Mouse (Mus musculus) CH12.LX (cell line): Measurements from ENCODE around the gene Edem2. TPM values are rescaled to one million over a fixed set of nuclear protein-coding genes. Genes with fewer than 3 reads are reported as not detected.

ENCODE experiments used
- DNase-seq: peaks from one replicate; pipeline ENCODE4 v3.0.0-alpha.2; 2013; ENCODE audit errors: extremely low read depth
- H3K27ac ChIP-seq: 2 replicates; pipeline ENCODE4 v1.5.1; 2012; ENCODE audit warnings: low read depth, mild to moderate bottlenecking, control low read depth, moderate library complexity; ENCODE audit not compliant: insufficient read depth
- H3K27me3 ChIP-seq: replicated peaks from 2 replicates; pipeline ENCODE3; 2012; ENCODE audit warnings: inconsistent platforms
- H3K36me3 ChIP-seq, 2 experiments: replicated peaks in 1 of 2; 2 replicates each; pipeline versions ENCODE3 to v1.6.1; 2012; ENCODE audit warnings: inconsistent platforms in 1 of 2, low read length in 1 of 2, mild to moderate bottlenecking in 1 of 2, mixed read lengths in 1 of 2, moderate library complexity in 1 of 2; ENCODE audit not compliant: control insufficient read depth in 1 of 2, insufficient read depth in 1 of 2
- H3K4me1 ChIP-seq, 2 experiments: 2 replicates each; pipeline ENCODE4 v1.6.1; 2012; ENCODE audit warnings: inconsistent platforms in 1 of 2, moderate library complexity in 1 of 2; ENCODE audit not compliant: insufficient read depth in 2 of 2, control insufficient read depth in 1 of 2
- H3K4me2 ChIP-seq: 2 replicates; pipeline ENCODE4 v1.6.1; 2012; ENCODE audit warnings: low read depth, mild to moderate bottlenecking, control low read depth; ENCODE audit not compliant: poor library complexity, insufficient read depth, severe bottlenecking
- H3K4me3 ChIP-seq, 3 experiments: fragments of 150-350 bp in 1 of 3; sonication (generic) in 1 of 3; replicated peaks in 1 of 3; 2 replicates each; pipeline versions ENCODE3 to v1.5.1; 2011 to 2012; ENCODE audit warnings: low read depth in 2 of 3, low read length in 2 of 3, mild to moderate bottlenecking in 2 of 3, moderate library complexity in 2 of 3, control low read depth in 1 of 3, improper control_type of control experiment in 1 of 3, inconsistent platforms in 1 of 3, mixed read lengths in 1 of 3; ENCODE audit not compliant: poor library complexity in 1 of 3
- H3K79me2 ChIP-seq: replicated peaks from 2 replicates; pipeline ENCODE4 v1.6.1; 2012; ENCODE audit warnings: mild to moderate bottlenecking, moderate library complexity; ENCODE audit not compliant: control insufficient read depth, poor library complexity, insufficient read depth, severe bottlenecking; ENCODE audit errors: extremely low read depth
- H3K9ac ChIP-seq: 2 replicates; pipeline ENCODE4 v1.6.1; 2012; ENCODE audit warnings: low read depth, mild to moderate bottlenecking, control low read depth, moderate library complexity; ENCODE audit not compliant: insufficient read depth
- H3K9me3 ChIP-seq: replicated peaks from 2 replicates; pipeline ENCODE3; 2012; ENCODE audit warnings: low read length, inconsistent platforms, mixed read lengths
- E2F4 ChIP-seq: IDR thresholded peaks from 2 replicates; pipeline ENCODE4 v1.6.1; 2011; ENCODE audit warnings: low read depth, low read length, improper control_type of control experiment; ENCODE audit not compliant: insufficient replicate concordance
- ELF1 ChIP-seq: IDR thresholded peaks from 2 replicates; pipeline ENCODE4 v1.6.1; 2014; ENCODE audit warnings: low read depth, mild to moderate bottlenecking, inconsistent platforms, low read length, improper control_type of control experiment
- ETS1 ChIP-seq: conservative IDR thresholded peaks from 2 replicates; pipeline ENCODE4 v1.6.1; 2012; ENCODE audit warnings: low read depth, mild to moderate bottlenecking, inconsistent platforms, low read length, improper control_type of control experiment, moderate library complexity
- GABPA ChIP-seq: IDR thresholded peaks from 2 replicates; pipeline ENCODE4 v1.6.1; 2012; ENCODE audit warnings: low read depth, low read length, improper control_type of control experiment, inconsistent platforms; ENCODE audit not compliant: insufficient replicate concordance
- HCFC1 ChIP-seq: IDR thresholded peaks from 2 replicates; pipeline ENCODE4 v1.6.1; 2012; ENCODE audit warnings: low read depth, mild to moderate bottlenecking, inconsistent platforms, low read length, improper control_type of control experiment
- JUN ChIP-seq: IDR thresholded peaks from 2 replicates; pipeline ENCODE4 v1.6.1; 2011; ENCODE audit warnings: low read depth, mild to moderate bottlenecking, low read length, improper control_type of control experiment, moderate library complexity; ENCODE audit not compliant: insufficient read depth
- MAX ChIP-seq: IDR thresholded peaks from 2 replicates; pipeline ENCODE4 v1.6.1; 2011; ENCODE audit warnings: low read length, improper control_type of control experiment
- MAZ ChIP-seq: IDR thresholded peaks from 2 replicates; pipeline ENCODE4 v1.6.1; 2012; ENCODE audit warnings: low read depth, mild to moderate bottlenecking, inconsistent platforms, low read length, improper control_type of control experiment, moderate library complexity
- NELFE ChIP-seq: IDR thresholded peaks from 2 replicates; pipeline ENCODE4 v1.6.1; 2011; ENCODE audit warnings: low read depth, low read length, improper control_type of control experiment
- PAX5 ChIP-seq: IDR thresholded peaks from 2 replicates; pipeline ENCODE4 v1.6.1; 2012; ENCODE audit warnings: low read length, inconsistent platforms, mixed read lengths
- POLR2A ChIP-seq: IDR thresholded peaks from 2 replicates; pipeline ENCODE4 v1.6.1; 2011; ENCODE audit warnings: low read depth, mild to moderate bottlenecking, improper control_type of control experiment, low read length
- RAD21 ChIP-seq: IDR thresholded peaks from 2 replicates; pipeline ENCODE4 v1.6.1; 2011; ENCODE audit warnings: low read depth, mild to moderate bottlenecking, low read length, improper control_type of control experiment, moderate library complexity
- RCOR1 ChIP-seq: conservative IDR thresholded peaks from 2 replicates; pipeline ENCODE4 v1.6.1; 2012; ENCODE audit warnings: low read depth, mild to moderate bottlenecking, inconsistent platforms, low read length, improper control_type of control experiment
- SIN3A ChIP-seq: IDR thresholded peaks from 2 replicates; pipeline ENCODE4 v1.6.1; 2012; ENCODE audit warnings: low read length, improper control_type of control experiment, inconsistent platforms
- SMC3 ChIP-seq: IDR thresholded peaks from 2 replicates; pipeline ENCODE4 v1.6.1; 2011; ENCODE audit warnings: low read depth, low read length, improper control_type of control experiment
- TBP ChIP-seq: conservative IDR thresholded peaks from 2 replicates; pipeline ENCODE4 v1.6.1; 2011; ENCODE audit warnings: low read depth, low read length, improper control_type of control experiment
- USF1 ChIP-seq: IDR thresholded peaks from 2 replicates; pipeline ENCODE4 v1.6.1; 2014; ENCODE audit warnings: low read depth, mild to moderate bottlenecking, inconsistent platforms, low read length, improper control_type of control experiment
- USF2 ChIP-seq: conservative IDR thresholded peaks from 2 replicates; pipeline ENCODE4 v1.6.1; 2011; ENCODE audit warnings: low read depth, low read length, improper control_type of control experiment
- ZMIZ1 ChIP-seq: IDR thresholded peaks from 2 replicates; pipeline ENCODE4 v1.6.1; 2012; ENCODE audit warnings: low read depth, mild to moderate bottlenecking, inconsistent platforms, low read length, improper control_type of control experiment
- dilution Hi-C: fragments of 300-500 bp; cut with MboI; formaldehyde crosslinking; loops from 2 replicates; pipeline ENCODE4 v1.14.3; 2020; ENCODE audit warnings: low sequenced_read_pairs; ENCODE audit not compliant: extremely low pct_unique_long_range_greater_than_20kb, extremely low pct_ligation_motif_present
- in situ Hi-C: fragments of 300-500 bp; cut with MboI; formaldehyde crosslinking; loops from 3 replicates; pipeline ENCODE4 v1.14.3; 2019; ENCODE audit warnings: low sequenced_read_pairs, low pct_ligation_motif_present, low pct_unique_long_range_greater_than_20kb, mixed read lengths
- polyA plus RNA-seq: library from polyadenylated mRNA; unstranded; fragments of >175 nt; gene quantifications from 2 replicates; pipeline ENCODE4 v1.2.1, GENCODE M21; 2012; ENCODE audit warnings: low read depth; ENCODE audit not compliant: insufficient read length
- total RNA-seq, 2 experiments: library from RNA; depleted of rRNA; stranded (reverse); fragments of 300-350 nt in 1 of 2; fragments of >200 nt in 1 of 2; gene quantifications; 2 replicates each; pipeline ENCODE4 v1.2.3; 2012 to 2014

Gene Edem2
- total and polyA plus RNA-seq, 3 experiments: 42.5 to 71.8 (median 48.7) TPM

DNA sequence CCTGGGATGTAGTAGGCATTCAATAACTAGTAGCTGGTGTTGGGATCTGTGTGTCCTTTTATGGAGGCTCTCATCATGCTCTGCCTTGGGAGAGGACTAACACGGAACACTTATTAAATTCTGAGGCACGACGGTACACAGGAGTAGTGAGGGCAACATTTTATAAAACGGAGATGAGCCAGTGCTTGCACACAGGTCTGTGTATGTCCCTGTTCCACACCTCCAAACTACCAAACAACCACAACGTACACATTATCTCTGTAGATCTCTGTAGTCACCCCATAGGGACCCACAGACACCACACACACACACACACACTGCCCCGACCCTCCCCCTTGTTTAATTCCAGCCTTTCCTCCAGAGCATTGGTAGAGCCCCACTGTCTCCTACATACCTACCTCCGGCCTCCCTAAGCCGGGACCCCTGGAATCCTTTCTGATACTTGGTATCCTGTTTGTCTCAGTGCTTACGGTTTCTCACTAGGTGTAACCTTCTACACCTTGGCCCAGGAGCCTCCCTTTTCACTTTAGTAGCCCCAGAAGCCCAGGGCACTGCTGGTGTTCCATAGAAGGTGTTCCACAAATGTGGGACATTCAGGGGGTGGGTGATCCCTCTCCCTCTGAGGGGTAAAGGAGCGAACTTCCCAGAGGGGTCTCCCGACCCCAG, 45.1 kb upstream of the Edem2 start:
- Histone ChIP-seq H3K4me3 (no peak overlapping the region), H3K4me2 (no peak overlapping the region), H3K27me3 (peaks cover 74% of the 10 kb centered on the region)

DNA sequence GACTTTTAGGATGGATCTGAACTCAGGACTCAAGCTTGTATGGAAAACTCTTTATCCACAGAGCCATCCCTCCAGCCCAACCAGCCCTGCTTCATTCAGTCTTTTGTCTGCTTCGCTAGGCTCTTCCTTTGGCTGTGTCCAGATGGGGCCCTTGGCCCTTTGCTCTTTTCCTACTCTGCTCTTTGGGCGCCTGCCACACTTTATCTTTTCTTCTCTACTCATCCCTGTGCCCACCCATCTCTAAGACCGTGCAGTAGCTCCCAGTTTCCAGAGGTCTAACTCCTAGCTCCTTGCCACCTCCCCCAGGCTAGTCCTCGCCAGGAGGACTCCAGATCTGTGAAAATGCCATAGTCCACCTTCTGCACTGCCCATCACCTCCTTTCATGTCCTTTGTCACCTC, 44.4 kb upstream of the Edem2 start:
- H3K27me3 ChIP-seq: peaks cover 82% of the 10 kb centered on the region
- DNase-seq: no peak
- no peak overlapping the region for H3K27ac ChIP-seq
- H3K9me3 ChIP-seq: peaks cover 5% of the 10 kb centered on the region
- dilution Hi-C loops: no loop called here
- no peaks in the 10 kb centered on the region for H3K36me3 ChIP-seq
- no peaks in the 10 kb centered on the region for H3K79me2 ChIP-seq
- peaks cover 1 to 5% of the 10 kb centered on the region in 2 experiments for H3K4me1 ChIP-seq
- no peak overlapping the region for H3K4me2 ChIP-seq
- no peak overlapping the region for H3K9ac ChIP-seq
- H3K4me3 ChIP-seq: no peak overlapping the region
- in situ Hi-C loops: loop anchor here (25.0 kb wide), 1 partner anchor 261 kb away; the partner anchor contains the start of genes Acss2 and Ggt7
- TF ChIP-seq RCOR1 (no peak), SIN3A (no peak), GABPA (no peak), MAX (no peak), USF2 (no peak), RAD21 (no peak), PAX5 (no peak), ETS1 (no peak), TBP (no peak), JUN (no peak), NELFE (no peak), MAZ (no peak), ELF1 (no peak)
- TF ChIP-seq, all 38 proteins: peak for 0

More for the DNA sequence above, 45.1 kb upstream of the Edem2 start:
- TF ChIP-seq PAX5 (no peak), HCFC1 (no peak), USF1 (no peak), ZMIZ1 (no peak), SMC3 (no peak), POLR2A (no peak), E2F4 (no peak)
- Histone ChIP-seq H3K9ac (no peak overlapping the region), H3K9me3 (peaks cover 5% of the 10 kb centered on the region), H3K36me3 (no peaks in the 10 kb centered on the region), H3K27ac (no peak overlapping the region), H3K79me2 (no peaks in the 10 kb centered on the region), H3K4me1 (peaks cover 5 to 6% of the 10 kb centered on the region in 2 experiments)
- dilution Hi-C loops: no loop called here
- in situ Hi-C loops: loop anchor here (25.0 kb wide), 1 partner anchor 262 kb away; the partner anchor contains the start of genes Acss2 and Ggt7
- DNase-seq: no peak
